Mouse (Mus musculus): Measurements from ENCODE around the gene Zfp963.

- TF ChIP-seq POLR2A (IDR thresholded peaks at IDR 0.05; ENCODE audit: borderline replicate concordance, insufficient read depth, low read length) = no peak
- no peak for TF ChIP-seq CTCF (IDR thresholded peaks at IDR 0.05; ENCODE audit: borderline replicate concordance, insufficient read depth, low read depth, low read length)
Observed at GRCm38 (mm10) chr8:69791415-69792068, 41.8 kb upstream of the Zfp963 start.
